Mouse (Mus musculus) kidney, adult 8-10 months (tissue): ENCODE measurements at regions not wholly inside any gene's neighbourhood (a gene's known extent, or its start where the extent isn't known, plus 50 kb on each side); places are given as distances from the start of the nearest gene placed in this dataset.
"Not testable (repeated sequence)": the region's sequence is repeated elsewhere in the genome, so short reads cannot be mapped to it uniquely, and the experiment has no call there.

Source experiments
- DNase-seq, 2 experiments: peaks; one replicate each; pipeline ENCODE4 v3.0.0; 2022

GRCm38 (mm10) chr16:49430296-49430695 lies 268.7 kb upstream of the Ift57 start:
- no peak for DNase-seq

- DNase-seq, result no peak
These were observed 267.1 kb upstream of the Ift57 start for GRCm38 (mm10) chr16:49431902-49432301.

DNA sequence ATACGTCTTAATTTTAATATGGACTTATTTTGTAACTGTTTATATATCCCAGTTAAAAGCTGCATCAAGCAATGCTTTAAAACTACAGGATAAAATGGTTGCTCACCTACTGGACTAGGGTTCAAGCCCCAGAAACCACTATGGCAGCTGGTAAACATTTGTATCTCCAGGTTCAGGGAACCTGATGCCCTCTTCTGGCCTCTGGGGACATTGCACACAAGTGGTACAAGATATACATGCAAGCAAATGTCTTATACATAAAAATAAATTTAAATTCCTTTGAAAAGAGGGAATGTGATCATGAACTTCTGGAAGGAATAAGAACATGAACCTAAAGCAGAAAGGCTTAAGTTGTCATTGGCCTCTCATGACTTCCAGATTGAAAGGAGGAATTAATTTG lies 257.8 kb upstream of the Ift57 start:
- DNase-seq, result peak in 1 of 2 experiments; percentile 19

DNA sequence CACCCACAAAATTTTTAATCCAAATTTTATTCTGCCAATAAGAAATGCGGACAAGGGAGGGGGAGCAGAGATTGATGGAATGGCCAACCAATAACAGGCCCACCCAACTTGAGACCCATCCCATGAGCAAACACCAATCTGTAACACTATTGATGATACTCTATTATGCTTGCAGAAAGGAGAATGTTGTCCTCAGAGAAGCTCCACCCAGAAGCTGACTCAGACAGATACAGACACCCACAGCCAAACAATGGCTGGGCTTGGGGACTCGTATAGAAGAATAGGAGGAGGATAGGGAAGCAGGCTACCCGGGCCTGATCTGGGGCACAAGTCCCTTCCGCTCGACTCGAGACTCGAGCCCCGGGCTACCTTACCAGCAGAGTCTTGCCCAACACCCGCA lies 251.7 kb upstream of the Ift57 start:
- DNase-seq, result not testable (repeated sequence)

DNA sequence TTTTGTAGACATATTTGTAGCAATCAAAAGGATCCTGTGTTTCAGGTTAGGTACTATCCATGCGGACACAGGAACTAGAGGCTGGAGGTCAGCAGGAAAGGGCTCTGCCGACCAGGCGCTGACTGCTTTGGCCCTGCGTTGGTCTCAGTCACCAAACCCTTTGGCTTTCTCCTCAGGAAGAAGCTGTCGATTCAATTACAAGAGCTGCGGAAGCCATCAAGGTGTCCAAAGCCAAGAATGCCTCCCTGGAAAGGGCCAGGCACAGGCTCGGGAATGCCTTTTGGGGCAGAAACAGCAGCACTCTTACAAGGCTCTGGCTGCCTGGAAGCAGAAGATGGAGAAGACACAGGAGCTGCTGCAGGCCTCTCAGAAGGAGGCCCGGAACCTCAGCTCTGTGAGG lies 205.2 kb upstream of the Ift57 start:
- no peak for DNase-seq

DNA sequence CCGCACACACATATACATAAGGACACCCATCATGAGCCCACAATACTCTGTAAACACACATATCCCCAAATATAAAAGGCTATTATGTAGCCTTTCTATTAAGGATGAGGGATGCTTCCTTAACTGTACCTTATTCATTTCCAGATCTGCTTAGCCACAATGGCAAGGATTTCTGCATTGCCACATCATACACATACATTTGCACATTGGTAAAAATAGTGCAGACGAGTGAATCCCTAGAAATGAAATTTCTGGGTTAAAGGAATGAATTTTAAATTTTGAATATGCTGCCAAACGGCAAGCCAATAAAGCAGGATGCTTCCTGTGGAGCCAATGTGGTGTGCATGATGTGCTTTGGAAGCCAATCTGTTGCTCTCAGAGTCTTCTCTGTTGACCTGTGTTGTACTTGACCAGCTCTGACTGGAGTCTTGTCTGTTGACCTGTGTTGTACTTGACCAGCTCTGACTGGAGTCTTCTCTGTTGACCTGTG lies 201.5 kb upstream of the Ift57 start:
- no peak for DNase-seq

- peak in 1 of 2 experiments; percentile 15 for DNase-seq
These were observed 198.2 kb upstream of the Ift57 start for GRCm38 (mm10) chr16:49500818-49501217.

DNA sequence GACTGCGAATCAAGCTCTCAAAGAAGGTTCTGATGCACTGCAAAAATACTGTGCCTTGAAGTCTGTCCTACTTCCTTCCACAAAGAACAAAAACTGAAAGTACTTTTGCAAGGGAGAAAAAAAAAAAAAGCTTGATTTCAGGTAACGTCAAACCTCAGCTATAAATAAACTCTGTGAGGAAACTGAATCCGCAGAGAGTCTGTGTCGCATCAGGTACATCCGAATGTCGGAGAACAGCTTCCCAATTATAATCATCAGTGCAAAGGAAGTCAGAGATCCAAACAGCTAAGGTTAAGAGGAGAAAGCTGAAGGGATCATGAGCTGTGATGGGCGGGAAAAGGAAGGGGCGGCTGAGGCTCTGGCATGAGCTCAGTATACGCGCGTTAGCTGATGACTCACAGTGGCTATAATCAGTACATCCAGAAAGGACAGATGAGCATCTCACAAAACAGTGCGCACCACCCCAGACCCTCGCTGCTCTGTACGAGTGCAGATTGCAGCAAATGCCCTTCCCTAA lies 195.1 kb upstream of the Ift57 start:
- peak in 1 of 2 experiments; percentile 11 for DNase-seq

GRCm38 (mm10) chr16:49504669-49505068 lies 194.4 kb upstream of the Ift57 start:
- DNase-seq, result no peak

- DNase-seq, result peak in 1 of 2 experiments; percentile 10
These were observed 193.8 kb upstream of the Ift57 start for GRCm38 (mm10) chr16:49505271-49505670.

DNA sequence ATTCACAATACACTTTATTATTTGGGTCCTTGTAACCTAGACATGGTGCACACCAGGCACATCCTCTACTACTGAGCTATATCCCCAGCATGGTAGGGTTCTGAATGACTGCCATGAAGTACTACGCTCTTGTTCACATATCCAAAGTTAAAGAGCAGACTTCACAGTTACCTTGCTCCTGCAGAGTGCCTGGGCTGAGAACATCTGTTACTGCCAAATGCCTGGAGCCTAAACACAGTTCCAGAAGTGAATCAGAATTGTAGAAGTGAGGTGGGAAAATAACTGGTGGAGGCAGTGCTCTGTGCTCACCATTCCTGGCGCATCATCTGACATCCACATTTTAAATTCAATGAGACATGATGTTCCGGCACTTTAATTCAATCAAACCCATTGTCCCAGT lies 180.2 kb upstream of the Ift57 start:
- no peak for DNase-seq

GRCm38 (mm10) chr16:49520411-49520810 lies 178.6 kb upstream of the Ift57 start:
- no peak for DNase-seq

- no peak for DNase-seq
These were observed 177.3 kb upstream of the Ift57 start for GRCm38 (mm10) chr16:49521685-49522084.

DNA sequence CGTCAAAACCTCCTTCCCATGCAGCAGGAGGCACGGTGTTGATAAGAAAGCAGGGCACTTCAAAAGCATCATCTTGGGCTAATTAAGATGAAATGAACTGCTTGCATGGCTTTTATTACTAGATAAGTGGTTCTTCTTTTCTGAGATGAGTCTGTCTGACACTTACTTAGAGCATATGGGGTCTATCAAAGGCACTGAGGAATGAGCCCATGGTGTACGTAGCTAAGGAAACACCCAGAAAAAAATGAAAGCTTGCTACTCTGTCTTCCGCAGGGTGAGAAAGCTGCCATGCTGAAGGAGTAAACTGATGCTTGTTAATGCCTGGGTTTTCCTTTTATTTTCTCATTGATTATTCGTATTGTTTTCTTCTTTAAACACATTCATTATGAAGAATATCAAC lies 176.5 kb upstream of the Ift57 start:
- no peak for DNase-seq

DNA sequence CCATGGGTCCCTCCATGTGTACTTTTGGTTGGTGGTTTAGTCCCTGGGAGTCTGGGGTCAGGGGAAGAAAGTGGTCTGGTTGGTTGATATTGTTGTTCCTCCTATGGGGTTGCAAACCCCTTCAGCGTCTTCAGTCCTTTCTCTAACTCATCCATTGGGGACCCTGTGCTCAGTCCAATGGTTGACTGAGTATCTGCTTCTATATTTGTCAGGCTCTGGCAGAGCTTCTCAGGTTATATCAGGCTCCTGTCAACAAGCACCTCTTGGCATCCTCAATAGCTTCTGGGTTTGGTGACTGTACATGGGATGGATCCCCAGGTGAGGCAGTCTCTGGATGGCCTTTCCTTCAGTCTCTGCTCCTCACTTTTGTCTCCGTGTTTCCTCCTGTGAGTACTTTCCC lies 170.4 kb upstream of the Ift57 start:
- DNase-seq, result not testable (repeated sequence)

GRCm38 (mm10) chr16:49529060-49529459 lies 170.0 kb upstream of the Ift57 start:
- DNase-seq, result peak in 1 of 2 experiments; percentile 8

GRCm38 (mm10) chr16:49530051-49530450 lies 169.0 kb upstream of the Ift57 start:
- DNase-seq, result no peak

GRCm38 (mm10) chr16:49532071-49532686 lies 166.9 kb upstream of the Ift57 start:
- DNase-seq, result no peak

GRCm38 (mm10) chr16:49533498-49533998 lies 165.5 kb upstream of the Ift57 start:
- peak; percentile 13 to 51 for DNase-seq

GRCm38 (mm10) chr16:49550231-49550630 lies 148.8 kb upstream of the Ift57 start:
- DNase-seq, result no peak

GRCm38 (mm10) chr16:49570031-49570430 lies 129.0 kb upstream of the Ift57 start:
- no peak for DNase-seq

GRCm38 (mm10) chr16:49572485-49573170 lies 126.4 kb upstream of the Ift57 start:
- DNase-seq, result no peak

DNA sequence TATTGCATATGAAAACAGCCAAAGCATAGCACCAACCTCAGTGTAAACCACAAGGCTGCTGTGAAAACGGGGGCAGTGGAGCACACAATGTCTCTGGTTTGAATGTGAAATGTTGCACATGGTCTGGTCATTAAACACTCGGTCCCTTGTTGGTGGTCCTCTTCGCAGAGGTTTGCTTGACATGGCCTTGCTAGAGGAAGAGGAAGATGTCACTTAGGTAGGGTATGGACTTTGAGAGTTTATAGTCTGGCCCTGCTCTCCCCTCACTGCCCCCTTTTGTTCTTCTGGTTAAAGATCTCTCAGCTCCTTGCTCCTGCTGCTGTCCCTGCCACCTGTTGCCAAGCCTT lies 125.9 kb upstream of the Ift57 start:
- no peak for DNase-seq

- DNase-seq, result no peak
These were observed 120.1 kb upstream of the Ift57 start for GRCm38 (mm10) chr16:49578976-49579375.
